Mouse (Mus musculus): ENCODE results near the gene Nphp4. TPM values are rescaled to one million over a fixed set of nuclear protein-coding genes. Genes with fewer than 3 reads are reported as not detected.

The Nphp4 gene
- 2.8 and 3.8 TPM in 2 replicates for polyA plus RNA-seq (2016; fragmentation: Nextera tagmentation; extraction: Ambion mirVana)

- peak within 1 kb of the TSS; percentile 98 for H3K27ac ChIP-seq
- 4% methylated on average over 18 of the region's 18 CpGs for WGBS
Observed at GRCm38 (mm10) chr4:152476427-152477023, at the start of gene Nphp4. Nphp4 (plus strand) TSS chr4:152476706.

GRCm38 (mm10) chr4:152428259-152428658 is 48.2 kb upstream of the Nphp4 start:
- Histone ChIP-seq H3K36me3 (no peaks in the 10 kb centered on the region), H3K4me3 (no peak overlapping the region), H3K27me3 (ENCODE audit: low read depth, poor library complexity, severe bottlenecking) (0 out of 2 replicates have a peak, but pooled peaks cover 12% of the 10 kb centered on the region), H3K27ac (no peak overlapping the region), H3K9me3 (replicated peaks) (no peaks in the 10 kb centered on the region), H3K4me1 (peaks cover 10% of the 10 kb centered on the region)
- DNase-seq (ENCODE audit: low spot score) = no peak
- 57% methylated on average over 8 of the region's 8 CpGs for WGBS

More at GRCm38 (mm10) chr4:152476427-152477023, at the start of gene Nphp4:
- Histone ChIP-seq H3K4me1 (peaks cover 22% of the 10 kb centered on the region), H3K4me3 (peak within 1 kb of the TSS; percentile 75), H3K36me3 (no peaks in the 10 kb centered on the region), H3K9me3 (replicated peaks) (peaks cover 2% of the 10 kb centered on the region; the same call in 1 of the 2 replicates), H3K27me3 (ENCODE audit: low read depth, poor library complexity, severe bottlenecking) (peaks cover 35% of the 10 kb centered on the region)
- no peak for DNase-seq (ENCODE audit: low spot score)

DNA sequence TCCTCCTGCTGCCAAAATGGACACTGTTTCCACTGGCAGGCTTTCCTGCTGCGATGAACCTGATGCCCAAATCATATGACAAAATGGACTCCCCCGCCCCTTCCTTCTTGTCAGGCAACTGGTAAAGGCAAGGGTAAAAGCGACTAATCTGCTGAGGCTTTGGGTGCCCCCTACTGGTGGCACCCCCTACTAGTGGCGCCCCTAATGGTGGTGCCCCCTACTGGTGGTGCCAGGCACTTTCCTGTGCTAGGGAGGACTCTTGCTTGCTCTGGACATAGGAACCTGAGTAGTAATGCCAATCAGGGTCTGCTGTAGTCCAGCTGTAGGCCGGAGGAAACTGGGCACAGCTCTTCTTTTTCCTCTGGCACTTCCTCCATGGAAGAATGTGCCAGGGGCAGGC is 44.2 kb upstream of the Nphp4 start:
- Histone ChIP-seq H3K36me3 (no peaks in the 10 kb centered on the region), H3K27ac (no peak overlapping the region), H3K9me3 (replicated peaks) (no peaks in the 10 kb centered on the region), H3K27me3 (ENCODE audit: low read depth, poor library complexity, severe bottlenecking) (peaks cover 29% of the 10 kb centered on the region), H3K4me1 (peaks cover 16% of the 10 kb centered on the region), H3K4me3 (no peak overlapping the region)
- WGBS = 61% methylated on average over 5 of the region's 5 CpGs
- DNase-seq (ENCODE audit: low spot score) = no peak

DNA sequence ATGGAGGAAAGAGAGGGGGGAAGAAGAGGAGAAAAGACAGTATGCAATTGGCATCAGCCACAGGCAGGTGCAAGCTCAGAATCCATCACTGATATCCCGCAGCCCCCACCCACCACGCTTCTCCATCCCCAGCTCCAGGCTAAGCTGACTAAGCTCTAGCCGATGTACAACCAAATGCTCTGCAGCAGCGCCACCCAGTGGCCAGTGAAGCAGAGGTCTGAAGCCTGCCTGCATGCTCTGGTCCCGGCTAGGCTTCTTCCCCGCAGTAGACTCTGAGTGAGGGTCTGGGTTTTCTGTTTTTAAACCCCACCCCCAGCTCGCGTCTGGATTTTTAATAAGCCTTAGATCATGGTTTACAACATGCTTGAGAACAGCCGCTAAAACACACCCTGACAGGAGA is 41.7 kb upstream of the Nphp4 start:
- no peak overlapping the region for H3K27ac ChIP-seq
- H3K36me3 ChIP-seq = no peaks in the 10 kb centered on the region
- 3% methylated on average over 9 of the region's 9 CpGs for WGBS
- H3K4me1 ChIP-seq = peaks cover 7% of the 10 kb centered on the region
- no peaks in the 10 kb centered on the region for H3K9me3 ChIP-seq (replicated peaks)
- peak; percentile 93 for DNase-seq (ENCODE audit: low spot score)
- H3K27me3 ChIP-seq (ENCODE audit: low read depth, poor library complexity, severe bottlenecking) = peaks cover 29% of the 10 kb centered on the region
- peak overlapping the region; percentile 18; the same call in 1 of the 2 replicates for H3K4me3 ChIP-seq

GRCm38 (mm10) chr4:152435255-152435654 is 41.3 kb upstream of the Nphp4 start:
- no peaks in the 10 kb centered on the region for H3K9me3 ChIP-seq (replicated peaks)
- peak overlapping the region; percentile 18; the same call in 1 of the 2 replicates for H3K4me3 ChIP-seq
- H3K36me3 ChIP-seq = no peaks in the 10 kb centered on the region
- WGBS = 15% methylated on average over 10 of the region's 10 CpGs
- H3K27me3 ChIP-seq (ENCODE audit: low read depth, poor library complexity, severe bottlenecking) = peaks cover 29% of the 10 kb centered on the region
- DNase-seq (ENCODE audit: low spot score) = peak; percentile 92
- no peak overlapping the region for H3K27ac ChIP-seq
- peaks cover 6% of the 10 kb centered on the region; the same call in 1 of the 2 replicates for H3K4me1 ChIP-seq

DNA sequence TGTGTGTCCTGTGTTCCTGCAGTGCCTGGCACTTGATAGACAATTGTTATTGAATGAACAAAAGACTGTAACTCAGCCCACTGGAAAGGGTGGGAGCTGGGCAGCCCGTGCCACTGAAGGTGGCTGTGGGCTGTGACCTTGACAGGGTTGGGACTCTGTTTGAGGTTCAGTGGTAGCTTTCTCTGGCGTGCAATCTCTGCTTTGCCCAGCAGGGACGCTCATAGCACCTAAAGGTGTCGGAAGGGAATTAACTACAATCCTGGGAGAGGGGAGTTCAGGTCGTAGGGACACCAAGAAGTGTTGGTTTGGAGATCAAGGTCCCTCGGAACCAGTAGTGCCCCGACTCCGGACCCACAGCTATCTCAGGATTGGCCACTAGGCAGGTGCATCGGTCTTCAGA is 35.6 kb upstream of the Nphp4 start:
- 67% methylated on average over 9 of the region's 9 CpGs for WGBS
- Histone ChIP-seq H3K9me3 (replicated peaks) (no peaks in the 10 kb centered on the region), H3K36me3 (no peaks in the 10 kb centered on the region), H3K4me3 (no peak overlapping the region), H3K27me3 (ENCODE audit: low read depth, poor library complexity, severe bottlenecking) (peaks cover 3% of the 10 kb centered on the region; the same call in 1 of the 2 replicates), H3K4me1 (no peaks in the 10 kb centered on the region), H3K27ac (no peak overlapping the region)
- no peak for DNase-seq (ENCODE audit: low spot score)

DNA sequence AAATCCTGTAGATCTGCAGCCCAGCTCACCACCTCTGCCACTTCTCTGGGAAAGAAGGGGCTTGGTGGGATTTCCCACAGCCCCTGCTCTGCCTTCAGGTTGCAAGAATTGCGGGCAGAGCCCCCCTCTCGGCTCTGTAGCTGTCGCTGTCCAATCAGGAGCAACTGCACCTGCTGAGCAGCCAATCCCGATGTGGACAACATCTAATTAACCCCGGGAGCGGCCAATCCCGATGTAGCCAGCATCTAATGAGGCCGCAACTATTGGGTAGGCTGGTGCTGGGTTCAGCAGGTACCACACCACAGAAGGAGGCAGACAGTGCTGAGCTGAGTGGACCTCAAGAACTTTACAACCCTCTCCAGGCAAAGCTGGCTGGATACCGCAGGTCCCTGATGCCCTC is 35.0 kb upstream of the Nphp4 start:
- Histone ChIP-seq H3K27ac (no peak overlapping the region), H3K4me3 (no peak overlapping the region), H3K9me3 (replicated peaks) (no peaks in the 10 kb centered on the region), H3K4me1 (no peaks in the 10 kb centered on the region), H3K36me3 (no peaks in the 10 kb centered on the region), H3K27me3 (ENCODE audit: low read depth, poor library complexity, severe bottlenecking) (no peaks in the 10 kb centered on the region; the same call in 1 of the 2 replicates)
- no peak for DNase-seq (ENCODE audit: low spot score)
- 40% methylated on average over 9 of the region's 9 CpGs for WGBS

- no peaks in the 10 kb centered on the region for H3K36me3 ChIP-seq
- no peaks in the 10 kb centered on the region; the same call in 1 of the 2 replicates for H3K4me1 ChIP-seq
- no peaks in the 10 kb centered on the region for H3K9me3 ChIP-seq (replicated peaks)
- H3K27me3 ChIP-seq (ENCODE audit: low read depth, poor library complexity, severe bottlenecking) = no peaks in the 10 kb centered on the region
- no peak for DNase-seq (ENCODE audit: low spot score)
- H3K27ac ChIP-seq = no peak overlapping the region
- H3K4me3 ChIP-seq = no peak overlapping the region
- 85% methylated on average over 10 of the region's 10 CpGs for WGBS
Observed at GRCm38 (mm10) chr4:152446178-152446577, 30.3 kb upstream of the Nphp4 start.

DNA sequence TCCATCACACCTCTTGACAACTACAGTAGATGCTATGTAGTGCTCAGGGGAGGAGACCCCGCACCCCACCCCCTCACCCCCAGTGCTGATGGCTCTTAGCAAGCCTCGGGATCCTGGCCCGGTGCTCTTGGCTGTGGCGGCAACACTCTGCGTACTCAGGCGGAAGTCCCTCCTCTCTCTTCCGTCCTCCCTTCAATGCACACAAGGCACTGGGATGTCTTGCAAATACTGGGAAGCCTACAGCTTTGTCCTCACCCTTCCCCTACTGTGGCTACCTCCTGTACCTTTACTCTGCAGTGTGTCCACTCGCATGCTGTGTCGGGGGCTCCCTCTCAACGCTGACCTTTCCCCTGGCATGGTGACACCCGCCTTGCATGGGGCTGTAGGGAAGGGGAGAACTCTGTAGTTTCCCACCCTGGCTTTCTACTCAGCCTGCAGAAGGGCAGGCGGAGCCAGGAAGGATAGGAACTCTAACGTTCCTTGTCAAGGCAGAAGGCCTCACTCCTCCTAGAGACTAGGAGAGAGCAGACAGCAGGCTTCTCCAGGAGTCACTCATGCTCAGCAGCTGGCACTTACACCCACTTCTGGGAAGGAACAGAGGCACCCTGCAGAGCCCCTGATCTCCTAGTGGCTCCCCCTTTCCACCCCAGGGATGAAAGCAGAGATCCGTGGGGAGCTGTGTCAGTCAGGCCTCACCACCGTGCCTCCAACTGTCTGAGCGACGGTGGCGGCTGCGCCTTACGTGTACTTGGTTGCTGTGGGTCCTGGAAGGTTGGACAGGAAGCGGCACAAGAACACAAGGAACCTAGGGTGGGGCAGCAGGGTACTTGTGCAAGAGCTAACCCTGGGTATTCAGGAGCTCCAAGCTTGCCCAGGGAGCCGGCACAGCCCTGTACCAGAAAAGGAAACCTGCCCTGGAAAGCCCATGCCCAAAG is 28.5 kb upstream of the Nphp4 start:
- H3K36me3 ChIP-seq = no peaks in the 10 kb centered on the region
- no peaks in the 10 kb centered on the region for H3K9me3 ChIP-seq (replicated peaks)
- no peaks in the 10 kb centered on the region; the same call in 1 of the 2 replicates for H3K4me1 ChIP-seq
- no peaks in the 10 kb centered on the region for H3K27me3 ChIP-seq (ENCODE audit: low read depth, poor library complexity, severe bottlenecking)
- H3K4me3 ChIP-seq = no peak overlapping the region
- DNase-seq (ENCODE audit: low spot score) = no peak
- no peak overlapping the region for H3K27ac ChIP-seq
- 85% methylated on average over 22 of the region's 22 CpGs for WGBS

- H3K9me3 ChIP-seq (replicated peaks) = no peaks in the 10 kb centered on the region
- H3K27ac ChIP-seq = no peak overlapping the region
- no peak for DNase-seq (ENCODE audit: low spot score)
- no peaks in the 10 kb centered on the region; the same call in 1 of the 2 replicates for H3K4me1 ChIP-seq
- no peak overlapping the region for H3K4me3 ChIP-seq
- WGBS = 76% methylated on average over 8 of the region's 8 CpGs
- H3K36me3 ChIP-seq = no peaks in the 10 kb centered on the region
- H3K27me3 ChIP-seq (ENCODE audit: low read depth, poor library complexity, severe bottlenecking) = no peaks in the 10 kb centered on the region
Observed at GRCm38 (mm10) chr4:152448666-152449018, 27.9 kb upstream of the Nphp4 start.

DNA sequence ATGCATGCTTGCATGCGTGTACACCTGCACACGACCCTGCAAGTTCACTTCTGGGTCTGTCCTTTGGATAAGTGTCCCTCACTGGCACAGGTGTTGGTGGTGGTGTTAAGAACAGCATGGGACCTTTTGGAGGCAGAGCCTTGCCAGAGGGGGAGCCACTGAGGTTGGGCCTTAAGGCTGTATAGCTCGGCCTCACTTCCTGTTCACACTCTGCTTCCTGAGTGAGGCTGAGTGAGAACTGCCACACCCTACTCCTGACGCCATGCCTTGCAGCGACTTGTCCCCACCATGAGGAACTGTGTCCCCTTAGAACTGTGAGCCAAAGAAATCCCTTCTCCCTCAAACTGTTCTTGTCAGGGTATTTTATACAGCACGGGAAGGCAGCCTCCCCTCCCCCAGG is 25.1 kb upstream of the Nphp4 start:
- H3K27ac ChIP-seq = no peak overlapping the region
- H3K36me3 ChIP-seq = no peaks in the 10 kb centered on the region
- H3K4me1 ChIP-seq = peaks cover 3% of the 10 kb centered on the region
- H3K9me3 ChIP-seq (replicated peaks) = no peaks in the 10 kb centered on the region
- H3K4me3 ChIP-seq = no peak overlapping the region
- 79% methylated on average over 6 of the region's 6 CpGs for WGBS
- DNase-seq (ENCODE audit: low spot score) = no peak
- H3K27me3 ChIP-seq (ENCODE audit: low read depth, poor library complexity, severe bottlenecking) = no peaks in the 10 kb centered on the region

DNA sequence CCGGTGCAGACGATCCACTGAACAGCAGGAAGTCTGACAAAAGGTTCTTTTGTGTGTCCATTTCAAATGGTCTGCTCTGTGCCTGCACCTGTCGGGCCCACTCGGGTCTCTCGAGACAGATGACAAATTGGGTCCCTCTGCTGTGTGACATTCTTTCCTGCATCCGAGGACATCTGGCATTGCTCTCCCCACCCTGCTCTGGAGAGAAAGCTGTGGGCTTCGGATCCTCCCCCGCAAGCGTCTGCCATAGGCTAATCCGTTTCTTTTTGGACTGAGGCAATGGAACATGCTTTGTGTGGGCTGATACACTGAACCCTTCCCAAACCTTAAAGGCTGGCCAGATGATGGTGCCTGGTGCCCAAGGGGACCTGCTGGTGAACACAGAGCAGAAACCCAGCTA is 23.4 kb upstream of the Nphp4 start:
- no peak overlapping the region for H3K27ac ChIP-seq
- H3K4me1 ChIP-seq = peaks cover 10% of the 10 kb centered on the region
- no peaks in the 10 kb centered on the region for H3K27me3 ChIP-seq (ENCODE audit: low read depth, poor library complexity, severe bottlenecking)
- no peaks in the 10 kb centered on the region for H3K36me3 ChIP-seq
- WGBS = 75% methylated on average over 10 of the region's 10 CpGs
- H3K4me3 ChIP-seq = no peak overlapping the region
- H3K9me3 ChIP-seq (replicated peaks) = no peaks in the 10 kb centered on the region
- no peak for DNase-seq (ENCODE audit: low spot score)

GRCm38 (mm10) chr4:152454153-152454552 is 22.4 kb upstream of the Nphp4 start:
- no peaks in the 10 kb centered on the region for H3K36me3 ChIP-seq
- WGBS = 96% methylated on average over 12 of the region's 12 CpGs
- H3K27me3 ChIP-seq (ENCODE audit: low read depth, poor library complexity, severe bottlenecking) = no peaks in the 10 kb centered on the region

More at GRCm38 (mm10) chr4:152454153-152454552, 22.4 kb upstream of the Nphp4 start:
- H3K9me3 ChIP-seq (replicated peaks) = no peaks in the 10 kb centered on the region
- peaks cover 10% of the 10 kb centered on the region for H3K4me1 ChIP-seq
- no peak for DNase-seq (ENCODE audit: low spot score)
- H3K4me3 ChIP-seq = no peak overlapping the region
- H3K27ac ChIP-seq = no peak overlapping the region

Measured in limb, embryonic 10.5 days (tissue).